Mouse (Mus musculus): ENCODE results near the gene C2.
"Not testable (repeated sequence)": the region's sequence is repeated elsewhere in the genome, so short reads cannot be mapped to it uniquely, and the experiment has no call there.

Gene C2

DNA sequence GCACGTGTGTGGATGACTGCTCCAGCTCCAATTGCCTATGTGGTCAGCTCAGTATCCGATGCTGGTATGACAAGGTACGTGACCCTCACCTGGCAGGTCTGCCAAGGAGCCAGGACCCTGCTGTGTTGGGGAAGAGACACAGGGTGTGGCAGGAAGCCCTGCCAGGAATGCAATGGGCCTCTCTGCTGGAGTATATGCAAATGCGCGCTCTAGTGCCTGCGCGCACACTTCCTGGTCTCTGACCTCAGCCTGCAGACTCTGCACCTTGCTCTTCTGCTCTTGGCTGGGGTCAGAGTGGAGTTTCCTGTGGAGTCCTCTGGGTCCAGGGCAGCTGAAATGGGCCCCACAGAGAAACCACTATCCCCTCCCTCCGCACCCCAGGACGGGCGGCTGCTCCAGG is 12.9 kb upstream of the C2 start:
- no peak for DNase-seq

DNA sequence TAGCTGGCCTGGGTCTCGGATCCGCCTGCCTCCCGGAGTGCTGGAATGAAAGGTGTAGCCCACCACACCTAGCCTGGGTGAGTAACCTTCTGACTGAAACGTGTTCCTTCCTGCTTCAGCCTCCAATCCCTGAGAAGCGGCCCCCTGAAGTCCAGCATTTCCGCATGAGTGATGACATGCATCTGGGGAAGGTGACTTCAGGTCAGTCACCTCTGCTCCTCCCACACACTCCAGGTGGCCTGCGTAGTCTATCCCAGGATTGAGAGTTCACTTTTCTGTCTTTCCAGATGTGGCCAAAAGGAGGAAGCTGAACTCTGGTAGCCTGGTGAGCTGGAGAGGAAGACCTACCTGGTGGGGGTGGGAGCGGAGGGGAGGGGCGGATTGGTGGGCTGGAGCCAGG is 4.8 kb upstream of the C2 start:
- DNase-seq: no peak

DNA sequence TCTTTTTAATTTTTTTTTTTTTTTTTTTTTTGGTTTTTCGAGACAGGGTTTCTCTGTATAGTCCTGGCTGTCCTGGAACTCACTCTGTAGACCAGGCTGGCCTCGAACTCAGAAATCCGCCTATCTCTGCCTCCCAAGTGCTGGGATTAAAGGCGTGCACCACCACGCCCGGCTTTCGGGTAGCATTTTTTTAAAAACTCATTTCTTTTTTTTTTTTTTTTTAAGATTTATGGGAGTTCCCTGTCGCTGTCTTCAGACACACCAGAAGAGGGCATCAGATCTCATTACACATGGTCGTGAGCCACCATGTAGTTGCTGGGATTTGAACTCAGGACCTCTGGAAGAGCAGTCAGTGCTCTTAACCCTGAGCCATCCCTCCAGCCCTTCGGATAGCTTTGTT is 3.9 kb upstream of the C2 start:
- DNase-seq: not testable (repeated sequence)

DNA sequence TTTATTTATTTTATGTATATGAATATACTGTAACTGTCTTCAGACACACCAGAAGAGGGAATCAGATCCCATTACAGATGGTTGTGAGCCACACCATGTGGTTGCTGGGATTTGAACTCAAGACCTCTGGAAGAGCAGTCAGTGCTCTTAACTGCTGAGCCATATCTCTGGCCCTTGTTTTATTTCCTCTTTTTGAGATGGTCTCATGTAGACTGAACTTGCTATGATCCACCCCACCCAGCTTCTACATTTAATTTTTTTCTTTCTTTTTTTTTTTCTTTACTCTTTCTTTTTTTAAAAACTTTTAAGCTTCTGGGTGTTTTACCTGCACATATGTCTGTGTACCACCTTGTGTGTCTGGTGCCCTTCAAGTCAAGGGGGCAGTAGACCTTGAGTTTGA is 2.8 kb upstream of the C2 start:
- not testable (repeated sequence) for DNase-seq

DNA sequence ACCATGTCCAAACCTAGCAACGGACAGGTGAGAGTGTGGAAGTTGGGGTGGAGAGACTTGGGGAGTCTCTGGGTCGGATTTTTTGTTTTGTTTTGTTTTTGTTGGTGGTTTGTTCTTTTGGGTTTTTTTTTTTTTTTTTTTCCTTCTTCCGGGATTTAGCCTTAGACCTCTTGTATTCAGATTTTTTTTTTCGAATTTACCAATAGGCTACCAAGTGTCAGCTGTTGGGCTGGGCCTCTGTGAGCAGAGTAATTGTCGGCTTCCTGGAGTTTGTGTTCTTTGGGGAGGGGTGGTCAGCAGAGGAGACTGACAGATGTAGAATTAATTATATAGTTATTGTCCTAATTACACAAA is 1.8 kb upstream of the C2 start:
- DNase-seq: no peak

DNA sequence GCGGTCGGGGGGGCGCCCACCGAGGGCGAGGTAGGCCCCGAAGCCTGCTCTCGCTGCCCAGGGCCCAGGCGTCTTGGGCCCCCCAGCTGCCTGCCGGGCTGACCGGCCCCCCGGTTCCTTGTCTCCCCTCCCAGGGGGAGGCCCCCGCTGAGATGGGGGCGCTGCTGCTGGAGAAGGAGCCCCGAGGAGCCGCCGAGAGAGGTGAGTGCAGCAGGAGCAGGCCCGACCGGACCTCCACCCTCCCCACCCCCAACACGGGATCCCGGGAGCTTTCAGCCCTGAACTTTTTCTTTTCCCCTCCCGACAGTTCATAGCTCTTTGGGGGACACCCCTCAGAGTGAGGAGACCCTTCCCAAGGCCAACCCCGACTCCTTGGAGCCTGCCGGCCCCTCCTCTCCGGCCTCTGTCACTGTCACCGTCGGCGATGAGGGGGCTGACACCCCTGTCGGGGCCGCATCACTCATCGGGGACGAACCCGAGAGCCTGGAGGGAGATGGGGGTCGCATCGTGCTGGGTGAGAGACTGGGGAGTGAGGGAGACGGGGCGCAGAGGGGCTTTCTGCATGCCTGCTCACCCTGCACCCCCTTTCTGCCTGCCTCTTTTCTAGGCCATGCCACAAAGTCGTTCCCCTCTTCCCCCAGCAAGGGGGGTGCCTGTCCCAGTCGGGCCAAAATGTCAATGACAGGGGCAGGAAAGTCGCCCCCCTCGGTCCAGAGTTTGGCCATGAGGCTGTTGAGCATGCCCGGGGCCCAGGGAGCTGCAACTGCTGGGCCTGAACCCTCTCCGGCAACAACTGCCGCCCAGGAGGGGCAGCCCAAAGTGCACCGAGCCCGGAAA is 1.2 kb upstream of the C2 start:
- DNase-seq: peak; percentile 60 to 72

DNA sequence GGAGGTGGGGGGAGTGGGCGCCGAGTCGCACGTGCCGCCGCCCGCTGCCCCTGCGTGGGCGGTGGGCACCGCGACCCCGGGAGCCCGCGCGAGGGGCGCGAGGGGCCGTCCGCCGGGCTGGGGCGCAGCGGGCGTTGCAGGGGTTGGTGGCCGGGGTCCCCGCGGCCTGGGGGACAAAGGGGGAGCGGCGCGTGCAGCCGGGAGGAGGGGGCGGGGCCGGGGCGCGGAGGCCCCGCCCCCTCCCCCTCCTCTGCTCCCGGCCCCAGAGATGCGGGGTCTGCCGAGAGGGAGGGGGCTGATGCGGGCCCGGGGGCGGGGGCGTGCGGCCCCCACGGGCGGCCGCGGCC is 614 bp upstream of the C2 start:
- no peak for DNase-seq

DNA sequence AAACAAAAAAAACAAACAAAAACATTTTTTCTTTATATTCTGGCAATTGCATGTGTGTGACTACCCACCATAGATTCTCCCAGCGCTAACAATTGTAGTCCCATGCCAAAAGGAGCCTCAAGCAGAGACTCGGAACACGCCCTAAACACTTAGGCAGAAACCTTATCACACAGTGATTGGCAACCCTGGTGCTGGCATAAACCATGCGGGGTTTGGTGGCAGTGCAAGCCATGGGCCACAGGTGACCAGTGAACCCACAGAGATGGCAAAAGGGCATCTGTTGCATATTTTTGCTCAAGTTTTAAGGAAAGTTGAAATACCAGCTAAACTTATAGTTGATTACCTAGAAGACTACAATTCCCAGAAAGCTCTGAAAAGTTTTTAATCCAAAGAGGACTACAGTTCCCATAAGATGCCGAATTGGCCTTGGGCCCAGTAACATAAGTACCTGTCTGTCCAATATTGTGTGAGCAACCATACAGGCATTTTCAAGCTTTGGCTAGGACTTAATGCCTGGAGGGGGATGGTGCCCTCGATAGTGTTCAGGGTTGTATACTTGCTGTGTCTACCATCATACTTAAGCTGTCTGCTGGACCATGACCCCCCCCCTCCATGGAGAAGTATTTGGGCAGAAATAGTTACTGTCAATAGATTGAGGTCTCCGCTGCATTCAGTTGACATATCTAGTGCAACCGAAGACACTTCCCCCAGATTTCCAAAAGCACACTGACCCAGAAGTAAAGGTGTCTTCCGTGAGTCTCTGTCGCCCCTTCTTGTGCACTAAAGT is 499 bp downstream of the C2 start:
- DNase-seq: no peak

DNA sequence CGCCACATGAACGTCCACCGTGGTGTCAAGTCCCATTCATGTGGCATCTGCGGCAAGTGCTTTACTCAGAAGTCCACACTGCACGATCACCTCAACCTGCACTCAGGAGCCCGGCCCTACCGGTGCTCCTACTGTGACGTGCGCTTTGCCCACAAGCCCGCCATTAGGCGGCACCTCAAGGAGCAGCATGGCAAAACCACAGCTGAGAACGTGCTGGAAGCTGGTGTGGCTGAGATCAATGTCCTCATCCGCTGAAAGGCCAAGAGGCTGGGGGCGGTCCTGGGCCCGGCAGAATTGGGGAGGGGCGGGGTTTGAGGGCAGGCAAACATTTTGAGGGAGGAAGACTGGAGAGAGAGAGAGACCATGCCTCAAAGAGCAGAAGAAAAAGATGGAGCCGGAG is 1.7 kb downstream of the C2 start:
- peak; percentile 25 to 50 for DNase-seq

DNA sequence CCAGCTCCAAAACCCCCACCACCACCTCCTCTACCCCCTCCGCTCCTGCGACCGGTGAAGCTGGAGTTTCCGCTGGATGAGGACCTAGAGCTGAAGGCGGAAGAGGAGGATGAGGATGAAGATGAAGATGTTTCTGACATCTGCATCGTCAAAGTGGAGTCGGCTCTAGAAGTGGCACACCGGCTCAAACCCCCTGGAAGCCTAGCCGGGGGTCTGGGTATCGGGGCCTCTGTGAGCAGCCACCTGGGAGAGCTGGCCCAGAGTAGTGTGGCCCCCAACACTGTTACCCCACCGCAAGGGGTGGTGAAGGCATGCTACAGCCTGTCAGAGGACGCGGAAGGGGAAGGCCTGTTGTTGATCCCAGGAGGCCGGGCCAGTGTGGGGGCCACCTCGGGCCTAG is 2.3 kb downstream of the C2 start:
- DNase-seq: no peak

DNA sequence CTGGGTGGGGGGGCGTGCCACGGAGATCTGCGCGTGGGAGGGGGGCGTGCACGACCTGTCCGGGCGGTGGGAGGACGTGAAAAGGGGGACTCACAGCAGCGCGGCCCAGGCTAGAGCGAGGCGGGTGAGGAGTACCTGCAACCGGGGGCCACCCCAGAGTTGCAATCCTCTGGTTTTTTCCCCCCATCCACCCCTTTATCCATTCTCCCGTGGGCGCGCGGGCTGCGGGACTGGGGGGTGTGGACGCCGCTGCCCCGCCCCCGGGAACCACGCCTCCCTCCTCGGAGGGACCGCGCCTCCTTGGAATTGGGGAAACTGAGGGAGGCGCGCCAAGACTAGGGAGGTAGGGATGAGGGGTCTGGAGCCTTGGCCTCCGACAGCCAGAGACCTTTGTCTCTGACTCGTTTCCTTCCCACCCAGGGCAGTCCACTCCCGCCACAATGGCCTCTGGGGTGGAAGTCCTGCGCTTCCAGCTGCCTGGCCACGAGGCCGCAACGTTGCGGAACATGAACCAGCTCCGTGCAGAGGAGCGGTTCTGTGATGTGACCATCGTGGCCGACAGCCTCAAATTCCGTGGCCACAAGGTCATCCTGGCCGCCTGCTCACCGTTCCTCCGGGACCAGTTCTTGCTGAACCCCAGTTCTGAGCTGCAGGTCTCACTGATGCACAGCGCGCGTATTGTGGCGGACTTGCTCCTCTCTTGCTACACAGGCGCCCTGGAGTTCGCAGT is 3.1 kb downstream of the C2 start:
- DNase-seq: peak in 1 of 2 experiments; percentile 42

DNA sequence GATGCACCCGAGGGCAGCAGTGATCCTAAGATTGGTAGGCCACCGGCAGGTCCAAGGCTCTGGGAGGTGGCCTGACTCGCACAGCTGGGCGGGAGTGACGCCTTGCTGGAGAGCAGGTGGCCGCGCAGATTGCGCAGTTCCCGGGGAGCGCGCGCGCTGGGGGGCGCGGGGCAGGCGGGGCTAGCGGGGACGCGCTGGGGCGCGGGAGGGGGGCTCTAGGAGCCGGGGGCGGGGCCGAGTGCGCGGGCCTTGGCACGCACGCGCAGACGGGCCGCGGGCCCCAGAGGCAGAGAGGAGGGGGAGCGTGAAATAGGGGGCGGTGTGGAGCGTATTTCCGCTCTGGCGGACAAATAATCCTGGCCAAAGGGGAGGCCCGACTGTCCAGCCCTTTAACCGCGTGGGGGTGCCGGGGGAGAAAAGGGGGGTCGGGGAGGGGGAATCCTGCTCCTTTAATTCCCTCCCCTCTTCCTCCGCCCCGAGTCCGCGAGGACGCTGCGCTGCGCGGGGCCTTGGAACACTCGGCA is 3.9 kb downstream of the C2 start:
- DNase-seq: peak; percentile 92

DNA sequence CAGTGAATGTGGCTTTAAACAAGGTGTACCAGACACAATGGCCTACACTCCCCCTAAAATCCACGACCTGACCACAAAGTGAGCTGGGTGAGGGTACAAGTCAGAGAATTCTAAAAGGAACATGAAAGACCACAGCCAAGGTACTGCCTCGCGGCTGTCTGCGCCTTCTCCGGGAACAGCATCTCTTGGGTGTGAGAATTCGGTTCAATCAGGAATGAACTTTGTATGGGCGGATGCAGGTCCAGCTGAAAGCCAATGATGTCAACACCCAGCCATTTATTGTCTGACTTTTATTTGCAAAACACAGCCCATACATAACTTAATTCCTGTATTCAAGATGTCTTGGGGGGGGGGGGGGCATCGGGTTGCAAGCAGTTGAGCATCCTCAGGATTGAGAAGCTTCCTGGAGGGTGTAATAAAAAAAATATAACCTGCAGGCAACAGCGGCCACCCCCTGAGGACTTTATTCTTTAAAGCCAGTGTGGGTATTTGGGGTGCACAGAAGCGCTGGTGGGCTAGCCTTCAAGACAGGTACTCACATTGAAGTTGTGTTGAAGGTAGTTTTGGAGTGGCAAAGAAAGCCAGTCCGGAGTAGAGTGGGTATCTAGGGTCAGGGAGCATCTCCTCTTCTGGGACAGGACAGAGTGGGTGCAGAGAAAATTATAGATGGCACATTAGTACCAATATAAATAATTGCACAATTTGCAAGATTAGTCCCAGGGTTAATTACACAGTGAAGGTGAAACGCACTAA is 4.8 kb downstream of the C2 start:
- no peak for DNase-seq

DNA sequence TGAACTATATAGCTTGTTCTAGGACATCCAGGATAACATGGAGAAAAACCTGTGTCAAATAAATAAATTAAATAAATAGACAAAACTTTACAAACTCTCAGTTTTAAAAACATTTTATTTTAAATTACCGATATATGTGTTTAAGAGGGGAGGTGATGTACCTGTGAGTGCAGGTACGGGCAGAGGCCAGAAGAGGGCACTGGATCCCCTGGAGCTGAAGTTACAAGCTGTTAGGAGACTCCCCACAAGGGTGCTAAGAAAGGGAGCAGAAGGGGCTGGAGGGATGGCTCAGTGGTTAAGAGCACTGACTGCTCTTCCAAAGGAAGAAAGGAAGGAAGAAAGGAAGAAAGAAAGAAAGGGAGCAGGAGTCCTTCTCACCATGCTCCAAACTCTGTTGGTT is 6.7 kb downstream of the C2 start:
- no peak for DNase-seq

DNA sequence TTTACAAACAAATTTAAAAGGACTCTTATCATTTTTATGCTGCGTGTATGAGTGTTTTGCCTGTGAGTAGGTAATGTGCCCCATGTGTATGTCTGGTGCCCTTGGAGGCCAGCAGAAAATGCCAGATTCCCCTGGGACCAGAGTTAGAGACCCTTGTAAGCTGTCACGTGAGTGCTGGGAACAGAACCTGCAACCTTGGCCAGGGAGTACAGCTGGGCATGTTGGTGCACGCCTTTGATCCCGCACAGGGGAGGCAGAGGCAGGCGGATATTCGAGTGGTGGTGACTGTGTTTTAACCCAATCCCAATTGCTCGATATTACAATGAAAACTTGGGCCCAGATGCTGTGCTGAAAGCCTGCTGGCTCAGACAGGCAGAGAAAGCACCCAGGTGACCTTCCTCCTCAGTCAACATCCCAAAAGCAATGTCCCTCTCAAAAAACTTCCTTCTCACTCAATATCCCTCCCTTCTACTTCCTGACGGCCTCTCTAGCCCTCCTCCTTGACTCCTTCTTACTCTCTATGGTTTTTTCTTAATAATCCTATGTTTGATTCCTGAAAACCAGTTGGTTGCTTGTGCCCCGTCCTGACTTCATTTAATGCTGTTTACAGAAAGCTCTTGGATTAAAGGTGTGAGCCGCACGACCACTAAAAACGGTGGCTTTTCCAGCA is 7.9 kb downstream of the C2 start:
- no peak for DNase-seq

DNA sequence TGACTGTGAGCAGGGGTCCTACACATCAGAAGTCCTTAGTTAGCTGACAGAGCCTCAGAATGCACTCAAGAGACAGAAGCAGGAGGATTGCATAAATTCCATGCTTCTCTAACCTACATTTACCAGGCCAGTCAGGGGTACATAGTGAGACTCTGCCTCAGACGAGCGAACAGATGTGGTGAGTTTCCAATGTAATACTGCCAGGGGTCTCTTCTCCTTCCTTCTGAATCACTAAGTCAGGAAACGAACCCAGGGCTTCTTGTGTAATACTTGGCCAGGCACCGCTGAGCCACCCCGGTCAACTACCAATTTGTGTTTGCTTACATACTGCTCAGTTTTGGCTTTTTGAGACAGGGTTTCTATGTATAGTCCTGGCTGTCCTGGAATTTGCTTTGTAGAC is 10.1 kb downstream of the C2 start:
- DNase-seq: no peak

DNA sequence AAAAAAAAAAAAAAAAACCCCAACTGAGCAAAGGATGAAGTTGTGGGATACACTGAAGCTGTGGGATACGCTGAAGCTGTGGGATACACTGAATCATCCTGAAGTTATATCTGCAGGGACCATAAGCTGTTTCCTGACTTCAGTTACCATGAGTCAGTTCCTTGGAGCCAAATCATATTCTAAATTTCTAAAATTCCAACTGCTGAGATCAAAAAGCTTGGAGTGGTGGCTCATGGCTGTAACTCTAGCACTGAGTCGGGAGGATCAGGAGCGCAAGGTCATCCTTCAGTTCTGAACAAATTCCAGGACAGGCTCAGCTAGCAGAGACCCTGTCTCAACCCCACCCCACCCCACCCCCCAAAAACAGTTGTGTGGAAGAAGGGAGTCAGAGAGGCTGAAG is 12.4 kb downstream of the C2 start:
- DNase-seq: no peak

DNA sequence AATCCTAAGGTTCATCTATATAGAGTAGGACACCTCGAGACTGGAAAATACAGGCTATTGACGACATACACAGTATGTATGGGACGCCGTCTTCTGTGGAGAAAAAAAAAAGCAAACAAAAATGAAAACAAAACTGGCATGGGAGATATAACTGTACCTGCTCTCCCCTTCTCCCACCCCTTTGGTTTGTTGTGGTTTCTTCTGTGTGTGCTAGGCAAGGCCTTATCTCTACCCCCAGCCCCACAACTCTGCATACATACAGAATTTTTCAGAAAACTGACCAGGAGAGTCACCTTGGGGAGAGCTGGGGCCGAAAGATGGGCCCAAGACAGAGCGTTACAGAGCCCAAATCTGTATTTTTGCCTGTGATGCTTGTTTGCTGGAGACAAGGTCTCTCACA is 13.4 kb downstream of the C2 start:
- no peak for DNase-seq

DNA sequence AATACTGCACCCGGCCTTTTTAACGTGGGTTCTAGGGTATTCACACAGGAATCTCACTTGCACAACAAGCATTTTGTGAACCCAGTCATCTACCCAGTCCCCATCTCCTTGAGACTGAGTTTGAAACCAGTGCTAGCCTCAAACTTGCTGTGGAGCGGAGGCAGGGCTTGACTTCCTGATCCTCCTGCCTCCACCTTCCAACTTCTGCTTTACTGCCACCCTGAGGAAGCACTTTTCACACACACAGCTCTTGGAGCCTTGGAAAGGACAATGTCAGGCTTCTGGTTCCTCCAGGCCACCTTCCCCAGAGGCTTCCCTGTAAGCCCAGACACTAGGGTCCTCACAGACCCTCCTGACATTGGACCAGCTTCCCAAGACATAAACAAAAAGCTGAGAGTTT is 14.7 kb downstream of the C2 start:
- DNase-seq: no peak

DNA sequence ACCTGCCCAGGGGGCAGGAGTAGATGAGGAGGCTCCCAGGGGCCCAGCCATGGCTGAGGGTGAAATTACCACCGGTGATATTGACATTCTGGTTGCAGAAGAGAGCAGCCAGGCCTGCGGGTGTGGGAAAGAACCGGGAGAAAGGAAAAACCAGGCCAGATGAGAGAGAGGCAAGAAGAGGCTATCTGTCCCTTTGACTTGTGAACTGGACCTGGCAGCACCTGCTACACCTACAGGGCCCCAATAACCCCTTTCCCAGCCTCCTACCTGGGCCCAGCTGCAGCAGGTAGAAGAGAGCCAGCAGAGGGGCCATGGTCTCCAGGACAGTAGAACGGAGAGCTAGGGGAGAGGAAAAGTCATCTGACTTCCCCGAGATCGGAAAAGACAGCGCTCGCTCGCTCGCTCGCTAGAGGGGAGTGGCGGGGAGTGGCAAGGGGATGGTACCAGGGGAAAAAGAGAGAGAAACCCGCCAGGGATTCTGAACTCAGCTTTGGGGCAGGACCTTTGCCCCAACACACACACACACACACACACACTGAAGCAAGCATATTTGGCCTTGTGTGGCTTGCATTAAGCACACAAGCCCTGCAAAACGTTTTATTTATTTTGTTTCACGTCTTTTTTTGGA is 16.3 kb downstream of the C2 start, which contains the start of gene Gm20547:
TSS of gene Gm20547 (minus strand) at position 360 of the 628 bp plus-strand sequence.
- no peak for DNase-seq

DNA sequence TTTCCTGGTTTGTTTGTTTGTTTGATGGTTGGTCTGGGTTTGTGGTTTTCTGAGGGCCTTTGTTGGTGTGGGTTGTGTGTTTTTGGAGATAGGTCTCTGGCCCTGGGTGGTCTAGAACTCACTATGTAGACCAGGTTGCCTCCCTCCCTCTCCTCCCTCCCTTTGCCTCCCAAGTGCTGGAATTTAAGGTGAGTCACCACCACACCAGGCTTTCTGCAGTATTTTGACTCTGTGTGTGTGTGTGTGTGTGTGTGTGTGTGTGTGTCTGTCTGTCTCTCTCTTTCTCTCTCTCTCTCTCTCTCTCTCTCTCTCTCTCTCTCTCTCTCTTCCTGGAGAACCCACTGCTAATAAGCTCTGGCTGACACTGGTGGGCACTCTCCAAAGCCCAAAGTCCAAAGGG is 16.9 kb downstream of the C2 start:
- no peak for DNase-seq
